In the genomic region with DNA sequence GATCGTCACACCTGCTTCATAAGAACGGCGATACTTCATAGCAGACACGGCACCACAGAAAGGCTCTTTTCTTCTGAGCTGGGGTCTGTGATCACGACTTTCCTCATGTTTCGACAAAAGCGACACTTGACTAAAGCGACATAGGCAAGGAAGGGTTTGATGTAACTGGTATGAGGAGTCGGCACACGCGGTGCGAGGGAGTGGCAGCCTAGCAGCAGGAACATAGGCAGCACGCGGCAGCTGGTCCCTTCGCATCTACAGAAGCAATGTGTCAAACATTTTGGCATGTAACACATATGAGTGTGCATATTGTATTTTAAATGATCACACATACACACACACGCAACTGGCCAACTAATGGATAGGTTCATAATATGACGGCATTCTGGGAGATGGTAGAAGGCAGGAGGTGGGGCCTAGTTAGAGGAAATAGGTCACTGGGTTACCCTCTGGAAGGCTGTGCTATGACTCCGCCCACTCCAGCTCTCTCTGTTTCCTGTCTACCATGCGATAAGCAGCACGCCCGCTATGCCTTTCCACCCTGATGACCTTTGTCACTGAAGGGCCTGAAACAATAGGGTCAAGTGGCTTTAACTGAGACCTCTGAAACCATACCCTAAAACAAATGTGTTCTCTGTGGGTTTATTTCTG, we compare ENCODE assay signal across 11 mouse cellular contexts.
DNase-seq lines count a peak whose midpoint lies in the region; ATAC-seq and TF ChIP-seq lines count a peak whose summit lies in the region.
"Had no signal": no experiment of that assay in that cellular context is flagged by ENCODE, and none has a peak within 500 bp of the region (broad histone marks: within the 10 kb centered on the region; RNA-seq: fewer than 3 reads in every experiment).

No protein-coding gene starts in this region.

- H3K79me2 ChIP-seq in liver, adult 2 months (ENCODE audit: control insufficient read depth, insufficient read depth, low read length), result no peaks in the 10 kb centered on the region

- no peaks in the 10 kb centered on the region for H3K9me3 ChIP-seq in intestine, embryonic 15.5 days
- H3K9me3 ChIP-seq in intestine, postnatal 0 days (ENCODE audit: control insufficient read depth), result no peaks in the 10 kb centered on the region
- H3K9me3 ChIP-seq: limb, embryonic 15.5 days had no signal

- H3K27ac ChIP-seq in intestine, embryonic 15.5 days, result no peak overlapping the region
- H3K27ac ChIP-seq in intestine, postnatal 0 days (ENCODE audit: low read depth, low read length), result no peak overlapping the region
- no peak overlapping the region for H3K27ac ChIP-seq in liver, adult 2 months (replicated peaks; ENCODE audit: insufficient read depth, low read depth, low read length)
- H3K27ac ChIP-seq: kidney, postnatal 0 days; limb, embryonic 15.5 days had no signal

- H3K27me3 ChIP-seq in intestine, embryonic 15.5 days (replicated peaks), result no peaks in the 10 kb centered on the region
- H3K27me3 ChIP-seq in intestine, postnatal 0 days (replicated peaks; ENCODE audit: control insufficient read depth, insufficient read depth, low read length), result no peaks in the 10 kb centered on the region
- H3K27me3 ChIP-seq in liver, adult 2 months (ENCODE audit: control insufficient read depth, insufficient read depth, low read length), result no peaks in the 10 kb centered on the region
- H3K27me3 ChIP-seq: limb, embryonic 15.5 days had no signal

- TF ChIP-seq POLR2A in liver, adult 2 months (IDR thresholded peaks at IDR 0.05; ENCODE audit: extremely low read depth, insufficient read depth, low read length), result no peak

- H3K36me3 ChIP-seq in intestine, embryonic 15.5 days, result no peaks in the 10 kb centered on the region
- no peaks in the 10 kb centered on the region for H3K36me3 ChIP-seq in intestine, postnatal 0 days (ENCODE audit: control insufficient read depth, insufficient read depth)
- no peaks in the 10 kb centered on the region for H3K36me3 ChIP-seq in liver, adult 2 months (ENCODE audit: control insufficient read depth, insufficient read depth, low read length)
- H3K36me3 ChIP-seq: limb, embryonic 15.5 days had no signal

- H3K4me3 ChIP-seq in intestine, embryonic 15.5 days (replicated peaks), result no peak overlapping the region
- H3K4me3 ChIP-seq in intestine, postnatal 0 days (ENCODE audit: low read depth, low read length), result no peak overlapping the region
- no peak overlapping the region for H3K4me3 ChIP-seq in liver, adult 2 months (ENCODE audit: insufficient read depth, low read depth, low read length)
- H3K4me3 ChIP-seq: erythroblast, embryonic 14.5 days; limb, embryonic 15.5 days had no signal

- H3K4me1 ChIP-seq in intestine, embryonic 15.5 days (replicated peaks), result no peaks in the 10 kb centered on the region
- H3K4me1 ChIP-seq in intestine, postnatal 0 days (replicated peaks; ENCODE audit: control insufficient read depth, insufficient read depth, low read length), result no peaks in the 10 kb centered on the region
- H3K4me1 ChIP-seq in liver, adult 2 months (ENCODE audit: control insufficient read depth, insufficient read depth, low read length), result peaks cover 10% of the 10 kb centered on the region

- H3K4me2 ChIP-seq in intestine, embryonic 15.5 days (replicated peaks), result 0 out of 2 replicates have a peak overlapping the region, but pooled peaks have one; percentile 6
- H3K4me2 ChIP-seq in intestine, postnatal 0 days (replicated peaks; ENCODE audit: low read depth), result no peak overlapping the region
- H3K4me2 ChIP-seq: limb, embryonic 15.5 days had no signal

- peak; percentile 49 for DNase-seq in T-cell, adult 2 months (ENCODE audit: low spot score)
- DNase-seq in liver, adult 2 months (ENCODE audit: extremely low read depth, low read depth, low spot score), result peak; percentile 63
- peak; percentile 78 for DNase-seq in thymus, postnatal 0 days (ENCODE audit: low spot score)
- DNase-seq in adrenal gland, postnatal 36 days, result no peak
- no peak for DNase-seq in kidney, postnatal 14 days
- no peak for DNase-seq in lung, postnatal 14 days

- H3K9ac ChIP-seq in intestine, embryonic 15.5 days, result no peak overlapping the region
- no peak overlapping the region for H3K9ac ChIP-seq in intestine, postnatal 0 days (ENCODE audit: low read depth, low read length)
- H3K9ac ChIP-seq in liver, adult 2 months (ENCODE audit: low read depth, low read length), result no peak overlapping the region
- H3K9ac ChIP-seq: limb, embryonic 15.5 days had no signal

- no peak for ATAC-seq in intestine, embryonic 15.5 days
- ATAC-seq in intestine, postnatal 0 days, result no peak

- 81% methylated on average over 21 of the region's 21 CpGs for WGBS in intestine, embryonic 15.5 days
- WGBS in intestine, postnatal 0 days, result 85% methylated on average over 21 of the region's 21 CpGs
- 81% methylated on average over 21 of the region's 21 CpGs for WGBS in liver, adult 2 months

- no peak for TF ChIP-seq CTCF in intestine, postnatal 0 days (IDR thresholded peaks at IDR 0.05; ENCODE audit: low read depth)
- no peak for TF ChIP-seq CTCF in liver, adult 2 months (IDR thresholded peaks at IDR 0.05; ENCODE audit: low read depth, low read length)

Comparison
In these comparisons a context has a peak if more than half of its experiments do, and no peak if none do; other contexts are left out.
1. DNase-seq: peak in T-cell, adult 2 months (single experiment), liver, adult 2 months (single experiment) and thymus, postnatal 0 days (single experiment); none in adrenal gland, postnatal 36 days (0 of 2), kidney, postnatal 14 days (single experiment) and lung, postnatal 14 days (single experiment).